Mouse (Mus musculus) heart, postnatal 0 days (tissue): ENCODE results near the gene Pias4. TPM values are rescaled to one million over a fixed set of nuclear protein-coding genes. Genes with fewer than 3 reads are reported as not detected.

Experiments
- ATAC-seq: fragments of 200-750 bp; cut with Nextera tagmentation; 2 replicates; pipeline ENCODE4 v1.8.0; 2017; ENCODE audit warnings: low read depth, moderate number of reproducible peaks, moderate library complexity; ENCODE audit not compliant: insufficient read depth
- DNase-seq: peaks from one replicate; pipeline ENCODE4 v3.0.0-alpha.2; 2016; ENCODE audit warnings: low spot score
- H3K27ac ChIP-seq: fragments of 300-500 bp; sonication (generic); 2 replicates; pipeline ENCODE4 v1.5.1; 2014; ENCODE audit warnings: low read depth, mild to moderate bottlenecking
- H3K27me3 ChIP-seq: fragments of 300-500 bp; sonication (generic); 2 replicates; pipeline ENCODE4 v1.6.1; 2014; ENCODE audit warnings: low read length, mixed read lengths; ENCODE audit not compliant: control insufficient read depth, insufficient read depth
- H3K36me3 ChIP-seq: fragments of 300-500 bp; sonication (generic); replicated peaks from 2 replicates; pipeline ENCODE4 v1.6.1; 2014; ENCODE audit warnings: low read length, mixed read lengths; ENCODE audit not compliant: control insufficient read depth, insufficient read depth
- H3K4me1 ChIP-seq: fragments of 300-500 bp; sonication (generic); 2 replicates; pipeline ENCODE4 v1.6.1; 2014; ENCODE audit warnings: antibody characterized with exemption; ENCODE audit not compliant: control insufficient read depth, insufficient read depth
- H3K4me2 ChIP-seq: fragments of 300-500 bp; sonication (generic); 2 replicates; pipeline ENCODE4 v1.6.1; 2014; ENCODE audit warnings: low read depth, mild to moderate bottlenecking, low read length, moderate library complexity
- H3K4me3 ChIP-seq: fragments of 300-500 bp; sonication (generic); 2 replicates; pipeline ENCODE4 v1.5.1; 2014; ENCODE audit warnings: low read depth, low read length
- H3K9ac ChIP-seq: fragments of 300-500 bp; sonication (generic); replicated peaks from 2 replicates; pipeline ENCODE4 v1.6.1; 2014; ENCODE audit warnings: low read depth, low read length, mixed read lengths
- H3K9me3 ChIP-seq: fragments of 300-500 bp; sonication (generic); replicated peaks from 2 replicates; pipeline ENCODE4 v1.6.1; 2016; ENCODE audit warnings: low read length; ENCODE audit not compliant: control insufficient read depth
- CTCF ChIP-seq: IDR thresholded peaks from 2 replicates; pipeline ENCODE4 v1.5.1; 2016; ENCODE audit warnings: antibody characterized with exemption, control low read depth, low read depth
- EP300 ChIP-seq: IDR thresholded peaks from 2 replicates; pipeline ENCODE4 v1.6.1; 2016; ENCODE audit warnings: antibody characterized with exemption, low read depth
- WGBS: fragments of 180-500 bp; shearing (Covaris S2); extraction: QIAGEN DNeasy Blood & Tissue Kit; methylation state at CpG from one replicate; pipeline ENCODE4 v1.1.7; 2014; 5-methylcytosine and 5-hydroxymethylcytosine counted together
- polyA plus RNA-seq: library from polyadenylated mRNA; unstranded; fragments of >200 nt; fragmentation: Nextera tagmentation; extraction: Ambion mirVana; gene quantifications from 2 replicates; pipeline ENCODE4 v1.2.1, GENCODE M21; 2015
- total RNA-seq: library from RNA; depleted of rRNA; stranded (reverse); fragments of >200 nt; gene quantifications from 2 replicates; pipeline ENCODE4 v1.2.3, GENCODE M21; 2014; ENCODE audit warnings: low replicate concordance

Gene Pias4
- total and polyA plus RNA-seq, 2 experiments from 2014 or later = 14.4 to 19.8 TPM

GRCm38 (mm10) chr10:81139529-81139846, 28.2 kb downstream of the Pias4 start:
- WGBS = 83% methylated on average over 4 of the region's 4 CpGs
- TF ChIP-seq CTCF (no peak), EP300 (no peak)
- no peak for DNase-seq
- peaks cover 55% of the 10 kb centered on the region for H3K4me1 ChIP-seq
- H3K9me3 ChIP-seq = no peaks in the 10 kb centered on the region
- no peaks in the 10 kb centered on the region for H3K27me3 ChIP-seq
- H3K4me3 ChIP-seq = peak overlapping the region; percentile 74
- peak overlapping the region; percentile 92 for H3K4me2 ChIP-seq
- H3K36me3 ChIP-seq = peaks cover 14% of the 10 kb centered on the region
- no peak for ATAC-seq
- H3K27ac ChIP-seq = peak overlapping the region; percentile 92; the same call in 1 of the 2 replicates
- peak overlapping the region; percentile 80 for H3K9ac ChIP-seq

- ATAC-seq = no peak
- WGBS = 50% methylated on average over 11 of the region's 11 CpGs
- DNase-seq = peak; percentile 17
- no peaks in the 10 kb centered on the region for H3K9me3 ChIP-seq
- H3K9ac ChIP-seq = peak overlapping the region; percentile 80
- H3K4me3 ChIP-seq = peak overlapping the region; percentile 74
- peaks cover 9% of the 10 kb centered on the region for H3K36me3 ChIP-seq
- no peaks in the 10 kb centered on the region for H3K27me3 ChIP-seq
- peaks cover 55% of the 10 kb centered on the region for H3K4me1 ChIP-seq
- peak overlapping the region; percentile 92 for H3K27ac ChIP-seq
- H3K4me2 ChIP-seq = peak overlapping the region; percentile 92
- TF ChIP-seq CTCF (no peak), EP300 (no peak)
Observed at GRCm38 (mm10) chr10:81138821-81139528, 28.7 kb downstream of the Pias4 start.

- ATAC-seq (peak; percentile 1; the same call in 1 of the 2 replicates), DNase-seq (peak; percentile 54)
Observed at GRCm38 (mm10) chr10:81138131-81138782, 29.5 kb downstream of the Pias4 start.

GRCm38 (mm10) chr10:81137252-81138130, 30.2 kb downstream of the Pias4 start:
- Histone ChIP-seq H3K36me3 (0 out of 2 replicates have a peak, but pooled peaks cover 3% of the 10 kb centered on the region), H3K27ac (peak overlapping the region; percentile 99), H3K27me3 (no peaks in the 10 kb centered on the region), H3K9me3 (no peaks in the 10 kb centered on the region), H3K4me3 (peak overlapping the region; percentile 100), H3K4me1 (peaks cover 49% of the 10 kb centered on the region), H3K9ac (peak overlapping the region; percentile 98), H3K4me2 (peak overlapping the region; percentile 100)
- ATAC-seq = peak; percentile 88
- TF ChIP-seq CTCF (no peak), EP300 (0 out of 2 replicates have a peak, but pooled peaks have one; percentile 1)
- DNase-seq = peak; percentile 98
- WGBS = under 1% methylated on average over 75 of the region's 89 CpGs

More at GRCm38 (mm10) chr10:81138131-81138782, 29.5 kb downstream of the Pias4 start:
- Histone ChIP-seq H3K36me3 (0 out of 2 replicates have a peak, but pooled peaks cover 3% of the 10 kb centered on the region), H3K27ac (peak overlapping the region; percentile 92), H3K4me1 (peaks cover 55% of the 10 kb centered on the region), H3K9ac (peak overlapping the region; percentile 80), H3K9me3 (no peaks in the 10 kb centered on the region), H3K4me2 (peak overlapping the region; percentile 92), H3K27me3 (no peaks in the 10 kb centered on the region), H3K4me3 (peak overlapping the region; percentile 74)
- TF ChIP-seq EP300 (peak; percentile 38; the same call in 1 of the 2 replicates), CTCF (no peak)
- 2% methylated on average over 19 of the region's 24 CpGs for WGBS

- H3K27ac ChIP-seq = peak overlapping the region; percentile 99
- WGBS = 0% methylated on average over 42 of the region's 50 CpGs
- peak; percentile 24; the same call in 1 of the 2 replicates for TF ChIP-seq EP300
- no peak for TF ChIP-seq CTCF
- peak overlapping the region; percentile 100 for H3K4me3 ChIP-seq
- DNase-seq = peak; percentile 55
- no peaks in the 10 kb centered on the region for H3K27me3 ChIP-seq
- H3K4me2 ChIP-seq = peak overlapping the region; percentile 100
- H3K36me3 ChIP-seq = no peaks in the 10 kb centered on the region
- peaks cover 43% of the 10 kb centered on the region for H3K4me1 ChIP-seq
- no peaks in the 10 kb centered on the region for H3K9me3 ChIP-seq
- peak overlapping the region; percentile 98 for H3K9ac ChIP-seq
- ATAC-seq = peak; percentile 24
Observed at GRCm38 (mm10) chr10:81136706-81137231, 31.0 kb downstream of the Pias4 start.
